Mouse (Mus musculus): ENCODE measurements around the gene Morc3.

Morc3 gene

GRCm38 (mm10) chr16:93883423-93884085 lies 51.6 kb downstream of the Morc3 start, which contains the start of gene Chaf1b:
Gene Chaf1b (plus strand): TSS chr16:93883901.
- DNase-seq (ENCODE audit: low spot score in 2 of 2), result peak; percentile 99

GRCm38 (mm10) chr16:93884086-93884721 lies 52.3 kb downstream of the Morc3 start:
- no peak for DNase-seq (ENCODE audit: low spot score in 2 of 2)

- no peak for DNase-seq (ENCODE audit: low spot score in 2 of 2)
Measured at GRCm38 (mm10) chr16:93884722-93885113, 52.8 kb downstream of the Morc3 start.

DNA sequence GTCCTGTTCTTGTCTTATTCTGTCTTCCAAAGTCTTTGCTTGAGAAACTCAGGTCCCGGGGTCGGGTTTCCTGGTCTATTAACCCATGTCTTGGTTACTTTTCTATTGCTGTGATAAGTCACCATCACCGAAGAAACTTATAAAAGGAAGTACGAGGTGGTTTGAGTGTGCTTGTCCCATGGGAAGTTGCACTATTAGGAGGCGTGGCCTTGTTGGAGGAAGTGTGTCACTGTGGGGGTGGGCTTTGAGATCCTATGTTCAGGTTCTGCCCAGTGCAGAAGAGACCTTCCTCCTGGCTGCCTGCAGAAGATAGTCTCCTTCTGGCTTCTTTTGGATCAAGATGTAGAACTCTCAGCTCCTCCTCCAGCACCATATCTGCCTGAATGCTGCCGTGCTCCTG lies 56.6 kb downstream of the Morc3 start:
- no peak for DNase-seq (ENCODE audit: low spot score in 2 of 2)

DNA sequence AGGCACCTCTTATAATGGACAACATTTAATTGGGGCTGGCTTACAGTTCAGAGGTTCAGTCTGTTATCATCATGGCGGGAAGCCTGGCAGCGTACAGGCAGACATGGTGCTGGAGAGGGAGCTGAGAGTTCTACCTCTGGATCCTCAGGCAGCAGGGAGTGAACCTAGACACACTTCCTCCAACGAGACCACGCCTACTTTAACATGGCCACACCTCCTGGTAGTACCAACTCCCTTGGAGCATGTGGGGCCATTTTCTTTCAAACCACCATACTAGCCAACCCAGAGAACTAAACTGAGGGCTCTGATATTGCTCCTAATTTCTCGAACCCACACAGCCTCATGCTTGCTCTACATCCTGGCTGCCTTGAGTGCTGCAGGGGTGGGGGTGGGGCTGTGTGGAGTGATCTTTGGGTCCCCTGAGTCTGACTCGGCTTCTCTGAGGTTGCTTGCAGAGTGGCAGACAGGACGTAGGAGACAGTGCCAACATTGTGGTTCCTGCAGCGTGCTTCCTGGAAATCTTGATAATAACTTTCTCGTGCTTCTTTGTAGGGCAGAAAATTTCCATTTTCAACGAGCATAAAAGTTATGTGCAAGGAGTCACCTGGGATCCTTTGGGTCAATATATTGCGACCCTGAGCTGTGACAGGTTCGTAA lies 59.2 kb downstream of the Morc3 start:
- no peak for DNase-seq (ENCODE audit: low spot score in 2 of 2)

- no peak for DNase-seq (ENCODE audit: low spot score in 2 of 2)
Measured at GRCm38 (mm10) chr16:93893285-93893684, 61.4 kb downstream of the Morc3 start.

DNA sequence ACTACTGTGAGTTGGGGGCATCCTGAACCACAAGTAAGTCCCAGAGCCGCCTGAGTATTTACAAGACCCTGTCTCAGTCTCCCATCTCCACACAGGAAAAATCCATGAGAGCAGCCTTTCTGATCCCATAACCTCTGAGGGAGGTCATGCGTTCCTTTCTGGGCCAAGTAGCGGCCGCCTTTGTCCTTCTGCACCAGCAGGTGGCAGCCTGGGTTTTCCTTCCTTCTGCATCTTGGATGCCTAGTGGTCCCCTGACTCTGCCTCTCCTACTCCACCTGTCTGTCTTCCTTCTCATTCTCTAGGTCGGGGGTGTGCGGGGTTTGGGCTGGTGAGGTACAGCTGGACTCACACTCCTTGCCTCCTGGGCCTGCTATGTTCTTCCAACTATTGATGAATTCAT lies 71.1 kb downstream of the Morc3 start:
- no peak for DNase-seq (ENCODE audit: low spot score in 2 of 2)

- peak; percentile 35 to 50 for DNase-seq (ENCODE audit: low spot score in 2 of 2)
Measured at GRCm38 (mm10) chr16:93906156-93907014, 74.5 kb downstream of the Morc3 start.

DNA sequence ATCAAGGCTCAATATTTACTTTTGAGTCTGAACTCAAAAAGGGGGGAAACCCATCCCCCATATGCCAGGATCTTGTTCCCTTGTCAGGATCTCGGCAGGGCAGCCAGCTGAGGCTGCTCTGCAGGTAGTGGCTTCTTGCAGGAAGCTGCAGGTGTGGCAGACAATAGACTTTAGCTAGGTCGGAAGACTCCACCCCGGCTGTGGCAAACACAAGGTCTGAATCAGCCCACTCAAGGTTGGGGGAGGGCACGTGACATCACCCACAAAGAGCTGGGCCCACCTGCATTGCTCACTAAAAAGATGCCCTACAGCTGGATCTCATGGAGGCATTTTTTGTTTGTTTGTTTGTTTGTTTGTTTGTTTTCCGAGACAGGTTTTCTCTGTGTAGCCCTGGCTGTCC lies 75.8 kb downstream of the Morc3 start:
- DNase-seq (ENCODE audit: low spot score in 2 of 2), result no peak

GRCm38 (mm10) chr16:93908196-93908595 lies 76.3 kb downstream of the Morc3 start:
- no peak for DNase-seq (ENCODE audit: low spot score in 2 of 2)

DNA sequence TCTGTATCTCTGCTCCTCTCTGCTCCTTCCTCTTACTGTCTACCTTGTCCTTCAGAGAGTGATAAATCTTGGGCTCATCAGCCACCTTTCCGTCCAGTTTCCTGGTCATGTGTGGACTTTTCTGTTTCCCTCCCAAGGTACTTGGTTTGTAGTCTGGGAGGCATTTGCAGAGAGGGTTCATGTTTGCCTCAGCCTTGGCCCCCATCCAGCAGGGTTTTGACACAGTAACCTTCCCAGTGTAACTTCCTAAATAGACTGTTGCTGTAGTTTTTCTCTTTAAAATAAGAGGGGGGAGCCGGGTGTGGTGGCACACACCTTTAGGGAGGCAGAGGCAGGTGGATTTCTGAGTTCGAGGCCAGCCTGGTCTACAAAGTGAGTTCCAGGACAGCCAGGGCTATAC lies 78.0 kb downstream of the Morc3 start:
- DNase-seq (ENCODE audit: low spot score in 2 of 2), result no peak

DNA sequence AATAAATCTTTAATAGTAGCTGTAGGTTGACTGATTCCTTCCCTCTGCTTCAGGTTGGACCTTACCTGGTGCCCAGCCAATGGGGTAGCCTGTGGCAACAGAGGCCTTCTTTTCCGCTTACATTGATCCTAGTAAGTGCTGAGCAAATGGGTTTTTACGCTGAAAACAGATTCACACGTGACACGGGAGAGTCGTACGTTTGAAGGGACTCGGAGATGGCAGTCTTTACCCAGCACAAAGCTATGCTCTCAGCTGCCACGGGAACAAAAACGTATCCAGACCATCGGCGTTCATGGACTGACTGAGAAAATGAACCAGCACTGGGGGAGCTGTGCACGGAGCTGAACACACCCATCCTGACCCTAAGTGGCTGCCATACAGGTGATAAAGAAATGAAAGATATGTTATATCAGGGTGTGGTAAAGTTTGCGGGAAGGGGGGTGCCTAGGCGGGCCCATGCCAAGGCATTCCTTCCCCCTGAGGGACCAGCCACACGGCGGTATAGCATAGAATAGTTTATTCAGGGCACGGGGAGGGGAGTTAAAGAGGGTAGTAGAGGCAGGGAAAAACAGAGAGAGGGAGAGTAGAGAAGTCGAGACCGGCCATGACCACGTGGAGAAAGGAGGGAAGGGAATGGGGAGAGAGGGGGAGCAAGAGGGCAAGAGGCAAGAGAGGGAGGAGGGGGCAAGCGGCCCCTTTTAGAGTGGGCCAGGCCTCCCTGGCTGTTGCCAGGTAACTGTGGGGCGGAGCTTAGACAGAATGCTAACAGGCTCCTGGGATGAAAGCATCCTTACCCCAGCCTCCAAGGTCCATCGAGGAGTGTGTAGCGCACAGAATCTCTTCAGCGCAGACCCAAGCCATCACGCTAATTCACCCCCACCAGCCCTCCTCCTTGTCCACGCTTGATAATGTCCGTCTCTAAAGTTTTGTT lies 79.1 kb downstream of the Morc3 start:
- no peak for DNase-seq (ENCODE audit: low spot score in 2 of 2)

GRCm38 (mm10) chr16:93912158-93912557 lies 80.2 kb downstream of the Morc3 start:
- DNase-seq (ENCODE audit: low spot score in 2 of 2), result no peak

DNA sequence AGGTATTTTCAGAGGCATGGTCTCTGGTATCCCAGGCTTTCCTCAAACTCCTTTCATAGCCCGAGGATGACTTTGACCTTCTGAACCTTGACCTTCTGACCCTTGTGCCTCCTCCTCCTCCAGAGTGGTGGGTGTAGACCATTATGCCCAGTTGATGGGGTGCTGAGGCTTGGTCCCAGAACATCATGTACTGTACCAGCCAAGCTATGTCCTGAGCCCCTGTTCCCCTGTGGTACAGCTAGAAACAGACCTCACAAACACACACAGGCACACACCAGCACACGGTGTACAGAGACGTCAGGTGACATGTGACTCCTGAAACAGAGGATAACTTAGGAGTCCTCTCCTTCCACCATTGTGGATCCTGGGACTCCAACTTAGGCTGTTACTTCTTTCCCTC lies 80.9 kb downstream of the Morc3 start:
- no peak for DNase-seq (ENCODE audit: low spot score in 2 of 2)

GRCm38 (mm10) chr16:93913881-93914576 lies 82.1 kb downstream of the Morc3 start:
- DNase-seq (ENCODE audit: low spot score in 2 of 2), result no peak

- DNase-seq (ENCODE audit: low spot score in 2 of 2), result peak in 1 of 2 experiments; percentile 56
Measured at GRCm38 (mm10) chr16:93915338-93915849, 83.5 kb downstream of the Morc3 start.

DNA sequence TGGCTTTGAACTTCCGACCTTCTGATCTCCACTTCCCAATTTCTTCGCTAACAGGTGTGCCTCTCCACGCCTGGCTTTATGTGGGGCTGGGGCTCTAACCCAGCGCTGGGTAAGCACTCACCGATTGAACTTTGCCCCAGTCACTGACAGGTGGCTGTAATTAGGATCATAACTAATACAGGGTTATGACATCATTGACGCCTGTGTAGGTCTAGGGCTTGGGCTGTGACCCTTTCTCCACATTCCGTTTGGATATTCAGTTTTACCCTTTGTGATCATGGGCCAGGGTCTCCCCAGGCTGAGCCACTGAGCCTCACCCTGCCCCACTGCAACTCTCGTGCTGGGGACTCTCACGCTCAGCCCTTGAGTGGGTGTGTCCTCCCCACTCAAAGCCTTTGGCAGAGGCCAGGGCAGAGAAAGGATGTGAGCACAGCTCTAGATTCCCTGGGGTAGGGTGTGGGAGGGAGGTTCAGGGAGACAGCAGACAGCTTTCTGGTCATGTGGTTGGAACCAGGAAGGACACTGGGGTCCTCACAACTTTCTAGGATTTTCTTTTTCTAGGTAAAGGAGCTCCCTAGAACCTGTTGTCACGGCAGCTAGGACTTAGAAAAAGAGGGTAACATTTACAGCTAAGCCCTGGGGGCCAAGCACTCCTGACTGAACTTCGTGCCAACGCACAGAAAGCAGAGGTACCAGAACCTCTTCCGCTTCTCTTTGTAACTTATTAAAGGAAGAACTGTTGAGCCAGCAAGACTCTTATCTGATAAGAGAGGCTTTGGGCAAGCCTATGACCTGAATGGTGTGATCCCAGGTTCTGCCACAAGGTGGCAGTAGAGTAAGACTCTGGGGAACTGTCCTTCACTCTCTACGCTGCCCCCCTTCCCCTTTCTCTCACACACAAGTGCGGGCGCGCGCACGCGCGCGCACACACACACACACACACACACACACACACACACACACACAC lies 86.1 kb downstream of the Morc3 start:
- DNase-seq (ENCODE audit: low spot score in 2 of 2), result peak; percentile 71 to 83

DNA sequence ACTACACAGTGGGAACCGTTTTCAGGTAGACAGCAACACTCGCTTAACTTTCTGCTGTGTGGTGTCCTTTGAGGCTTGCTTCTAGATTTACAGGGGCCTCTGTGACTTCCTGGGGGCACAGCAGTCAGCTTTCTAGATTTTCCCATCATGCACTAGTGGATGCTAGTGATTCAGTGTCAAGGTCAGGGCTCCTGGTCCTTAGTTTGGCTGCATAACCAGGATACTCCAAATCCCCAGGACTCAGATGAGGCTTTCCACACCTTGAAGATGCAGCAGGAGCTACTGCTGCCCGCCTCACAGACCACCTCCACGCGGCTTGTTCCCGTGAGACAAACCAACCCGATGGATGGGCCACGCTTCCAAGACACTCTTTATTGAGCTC lies 86.7 kb downstream of the Morc3 start:
- no peak for DNase-seq (ENCODE audit: low spot score in 2 of 2)

GRCm38 (mm10) chr16:93919189-93919588 lies 87.3 kb downstream of the Morc3 start:
- DNase-seq (ENCODE audit: low spot score in 2 of 2), result no peak
